9 mouse cellular contexts compared by ENCODE assay signal in genomic region chr8:111717866-111718265, GRCm38 (mm10). TPM values are rescaled to one million over a fixed set of nuclear protein-coding genes. Genes with fewer than 3 reads are reported as not detected.
DNase-seq lines count a peak whose midpoint lies in the region; ATAC-seq and TF ChIP-seq lines count a peak whose summit lies in the region.
"Had no signal": no experiment of that assay in that cellular context is flagged by ENCODE, and none has a peak within 500 bp of the region (broad histone marks: within the 10 kb centered on the region; RNA-seq: fewer than 3 reads in every experiment).

No protein-coding gene starts in this region.

- no peaks in the 10 kb centered on the region for H3K9me3 ChIP-seq in forebrain, embryonic 12.5 days
- no peaks in the 10 kb centered on the region for H3K9me3 ChIP-seq in hindbrain, embryonic 16.5 days (ENCODE audit: control insufficient read depth, low read length)
- H3K9me3 ChIP-seq in stomach, embryonic 14.5 days (ENCODE audit: control insufficient read depth, low read depth, low read length), result no peaks in the 10 kb centered on the region

- TF ChIP-seq POLR2A in spleen, adult 2 months (IDR thresholded peaks at IDR 0.05; ENCODE audit: low read depth, low read length), result no peak
- no peak for TF ChIP-seq POLR2A in lung, adult 2 months (IDR thresholded peaks at IDR 0.05; ENCODE audit: borderline replicate concordance, extremely low read depth, low read depth, low read length)

- H3K4me2 ChIP-seq in forebrain, embryonic 12.5 days, result 0 out of 2 replicates have a peak overlapping the region, but pooled peaks have one; percentile 33
- no peak overlapping the region for H3K4me2 ChIP-seq in hindbrain, embryonic 16.5 days (ENCODE audit: low read length)
- H3K4me2 ChIP-seq in stomach, embryonic 14.5 days (replicated peaks; ENCODE audit: low read depth, low read length), result no peak overlapping the region

- H3K36me3 ChIP-seq in spleen, adult 2 months (ENCODE audit: control insufficient read depth, insufficient read depth, low read length), result no peaks in the 10 kb centered on the region
- H3K36me3 ChIP-seq in forebrain, embryonic 12.5 days (replicated peaks), result peaks cover 52% of the 10 kb centered on the region
- peaks cover 26% of the 10 kb centered on the region; the same call in 1 of the 2 replicates for H3K36me3 ChIP-seq in hindbrain, embryonic 16.5 days (ENCODE audit: control insufficient read depth, insufficient read depth, low read length)
- H3K36me3 ChIP-seq in stomach, embryonic 14.5 days (ENCODE audit: control insufficient read depth, insufficient read depth, low read length), result peaks cover 44% of the 10 kb centered on the region

- TF ChIP-seq CTCF in spleen, adult 2 months (IDR thresholded peaks at IDR 0.05; ENCODE audit: extremely low read depth, insufficient read depth, insufficient read length, insufficient replicate concordance), result no peak
- TF ChIP-seq CTCF in lung, adult 2 months (IDR thresholded peaks at IDR 0.05; ENCODE audit: insufficient read depth, low read length), result peak; percentile 61

- 74% methylated on average over 6 of the region's 6 CpGs for WGBS in spleen, adult 2 months
- WGBS in forebrain, embryonic 12.5 days, result 64% methylated on average over 6 of the region's 6 CpGs
- 34% methylated on average over 6 of the region's 6 CpGs for WGBS in hindbrain, embryonic 16.5 days
- 38% methylated on average over 6 of the region's 6 CpGs for WGBS in lung, adult 2 months
- 52% methylated on average over 6 of the region's 6 CpGs for WGBS in stomach, embryonic 14.5 days

- no peaks in the 10 kb centered on the region for H3K4me1 ChIP-seq in spleen, adult 2 months (ENCODE audit: control insufficient read depth, insufficient read depth, insufficient read length)
- peaks cover 39% of the 10 kb centered on the region for H3K4me1 ChIP-seq in forebrain, embryonic 12.5 days
- peaks cover 29% of the 10 kb centered on the region for H3K4me1 ChIP-seq in hindbrain, embryonic 16.5 days (ENCODE audit: control insufficient read depth, insufficient read depth, low read depth, low read length)
- peaks cover 13% of the 10 kb centered on the region for H3K4me1 ChIP-seq in lung, adult 2 months (ENCODE audit: control insufficient read depth, insufficient read depth, low read length)
- H3K4me1 ChIP-seq in stomach, embryonic 14.5 days (ENCODE audit: control insufficient read depth, insufficient read depth, low read length), result peaks cover 27% of the 10 kb centered on the region

- H3K27ac ChIP-seq in spleen, adult 2 months (ENCODE audit: insufficient read depth, low read length), result 0 out of 2 replicates have a peak overlapping the region, but pooled peaks have one; percentile 35
- H3K27ac ChIP-seq in forebrain, embryonic 12.5 days, result peak overlapping the region; percentile 98
- H3K27ac ChIP-seq in hindbrain, embryonic 16.5 days (ENCODE audit: low read depth, low read length), result peak overlapping the region; percentile 91
- H3K27ac ChIP-seq in stomach, embryonic 14.5 days (ENCODE audit: low read length), result peak overlapping the region; percentile 92

- no peak for ATAC-seq in forebrain, embryonic 12.5 days (ENCODE audit: low FRiP score)
- ATAC-seq in hindbrain, embryonic 16.5 days, result no peak
- ATAC-seq in stomach, embryonic 14.5 days (ENCODE audit: insufficient number of reproducible peaks, insufficient read depth, low FRiP score, low read depth), result no peak
- ATAC-seq in erythroid progenitor cell, adult 5-6 weeks (replicated peaks; ENCODE audit: low FRiP score, poor library complexity, severe bottlenecking), result no peak

- DNase-seq in spleen, adult 2 months (ENCODE audit: low read depth in 1 of 2, low spot score in 2 of 2), result no peak
- DNase-seq in spleen, postnatal 36 days (ENCODE audit: low spot score in 2 of 2), result no peak
- no peak for DNase-seq in lung, adult 2 months
- no peak for DNase-seq in spleen, postnatal 14 days (ENCODE audit: low spot score in 2 of 2)

- H3K9ac ChIP-seq in forebrain, embryonic 12.5 days, result no peak overlapping the region; the same call in 1 of the 2 replicates
- H3K9ac ChIP-seq in hindbrain, embryonic 16.5 days (ENCODE audit: low read depth, low read length), result peak overlapping the region; percentile 8; the same call in 1 of the 2 replicates
- no peak overlapping the region for H3K9ac ChIP-seq in stomach, embryonic 14.5 days (replicated peaks; ENCODE audit: low read depth, low read length)

- H3K27me3 ChIP-seq in spleen, adult 2 months (ENCODE audit: control insufficient read depth, insufficient read depth, low read length), result no peaks in the 10 kb centered on the region
- H3K27me3 ChIP-seq in forebrain, embryonic 12.5 days, result no peaks in the 10 kb centered on the region
- H3K27me3 ChIP-seq in hindbrain, embryonic 16.5 days (replicated peaks; ENCODE audit: control insufficient read depth, insufficient read depth, low read length), result no peaks in the 10 kb centered on the region
- H3K27me3 ChIP-seq in stomach, embryonic 14.5 days (ENCODE audit: control insufficient read depth, insufficient read depth, low read length), result no peaks in the 10 kb centered on the region

- no peak overlapping the region for H3K4me3 ChIP-seq in spleen, adult 2 months (ENCODE audit: extremely low read depth, insufficient read depth, insufficient read length)
- no peak overlapping the region for H3K4me3 ChIP-seq in forebrain, embryonic 12.5 days (replicated peaks)
- no peak overlapping the region for H3K4me3 ChIP-seq in hindbrain, embryonic 16.5 days (ENCODE audit: low read length)
- H3K4me3 ChIP-seq in lung, adult 2 months (replicated peaks; ENCODE audit: extremely low read depth, low read depth, low read length), result no peak overlapping the region
- H3K4me3 ChIP-seq in stomach, embryonic 14.5 days (ENCODE audit: low read depth, low read length), result no peak overlapping the region

RNA-seq across cellular contexts. Expression of gene Bcar1, which starts 25.7 kb away (rescaled TPM):
- 20.4 and 25.1 TPM in 2 replicates for polyA plus RNA-seq in spleen, adult 2 months (2012; rRNA removed)
- 44.0 and 45.6 TPM in 2 replicates for polyA plus RNA-seq in forebrain, embryonic 12.5 days (2016; fragmentation: Nextera tagmentation; extraction: Ambion mirVana)
- polyA plus RNA-seq in hindbrain, embryonic 16.5 days (2015; fragmentation: Nextera tagmentation; extraction: Ambion mirVana), result 37.6 and 50.0 TPM in 2 replicates
- 81.4 and 87.7 TPM in 2 replicates for polyA plus RNA-seq in lung, adult 2 months (2012; rRNA removed)
- polyA plus RNA-seq in stomach, embryonic 14.5 days (2014; fragmentation: Nextera tagmentation; extraction: Ambion mirVana), result 43.5 and 46.5 TPM in 2 replicates
- not detected in 2 replicates for total RNA-seq in erythroid progenitor cell, adult 5-6 weeks (2015; ENCODE audit: low replicate concordance)
- 0.64 TPM in 1 of 2 replicates, not detected in the other for total RNA-seq in erythroid progenitor cell, adult 5-6 weeks (2017; ENCODE audit: low replicate concordance)

RNA-seq across cellular contexts. Expression of gene Ctrb1, which starts 27.1 kb away (rescaled TPM):
- polyA plus RNA-seq in spleen, adult 2 months (2012; rRNA removed), result 23,675 and 41,549 TPM in 2 replicates
- polyA plus RNA-seq in forebrain, embryonic 12.5 days (2016; fragmentation: Nextera tagmentation; extraction: Ambion mirVana), result not detected in 2 replicates
- not detected in 2 replicates for polyA plus RNA-seq in hindbrain, embryonic 16.5 days (2015; fragmentation: Nextera tagmentation; extraction: Ambion mirVana)
- polyA plus RNA-seq in lung, adult 2 months (2012; rRNA removed), result 1.5 and 59.1 TPM in 2 replicates
- polyA plus RNA-seq in stomach, embryonic 14.5 days (2014; fragmentation: Nextera tagmentation; extraction: Ambion mirVana), result 201 TPM in 1 of 2 replicates, not detected in the other
- total RNA-seq in erythroid progenitor cell, adult 5-6 weeks (2015; ENCODE audit: low replicate concordance), result not detected in 2 replicates
- not detected in 2 replicates for total RNA-seq in erythroid progenitor cell, adult 5-6 weeks (2017; ENCODE audit: low replicate concordance)
- total RNA-seq: left cerebral cortex, postnatal 10 days had no signal

Comparison
In these comparisons a context has a peak if more than half of its experiments do, and no peak if none do; other contexts are left out.
1. H3K27ac ChIP-seq: peak in every context shown above with its lines; median percentile 98 in forebrain, embryonic 12.5 days; 92 in stomach, embryonic 14.5 days; 91 in hindbrain, embryonic 16.5 days; 35 in spleen, adult 2 months.
2. RNA of gene Ctrb1, which starts 27.1 kb away (polyA plus RNA-seq): 23,675 to 41,549 TPM in spleen, adult 2 months; 1.5 to 59.1 TPM in lung, adult 2 months, 201 TPM in stomach, embryonic 14.5 days, not detected in forebrain, embryonic 12.5 days and not detected in hindbrain, embryonic 16.5 days; every median in the first group is over 100 times any median in the second.